Mouse (Mus musculus): Measurements from ENCODE around the gene Cd300lf. TPM values are rescaled to one million over a fixed set of nuclear protein-coding genes. Genes with fewer than 3 reads are reported as not detected.
A peak's percentile ranks its signal among the peaks of the same experiment; 100 is the strongest.

The Cd300lf gene
- polyA plus RNA-seq, 1 experiment: 0.81 TPM

- Histone ChIP-seq H3K4me1 (ENCODE audit: control insufficient read depth, insufficient read depth, low read length) (peaks cover 10% of the 10 kb centered on the region), H3K27ac (ENCODE audit: insufficient read depth, low read length) (no peak overlapping the region)
These were observed 37.3 kb upstream of the Cd300lf start for GRCm38 (mm10) chr11:115171125-115171524.

DNA sequence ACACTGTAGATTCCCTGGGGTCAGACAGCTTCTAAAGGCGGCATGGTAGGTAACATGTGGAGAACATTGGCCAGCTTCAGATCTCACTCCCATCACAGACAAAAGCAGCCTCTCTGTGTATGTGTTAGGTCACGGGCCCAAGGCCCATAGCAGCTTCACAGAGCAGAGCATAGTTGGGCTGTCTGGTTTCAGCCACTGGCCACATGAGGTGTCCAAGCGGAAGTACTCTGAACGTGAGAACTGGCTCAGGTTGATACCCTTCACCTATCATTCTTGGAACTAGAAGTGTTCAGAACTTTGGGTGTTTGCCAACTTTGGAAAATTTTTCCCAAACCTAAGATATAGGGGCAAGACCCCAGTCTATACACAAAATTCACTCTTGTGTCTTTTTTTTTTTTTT, 35.6 kb upstream of the Cd300lf start:
- Histone ChIP-seq H3K4me3 (ENCODE audit: insufficient read depth, low read length) (no peak overlapping the region), H3K27ac (ENCODE audit: insufficient read depth, low read length) (no peak overlapping the region), H3K4me1 (ENCODE audit: control insufficient read depth, insufficient read depth, low read length) (peaks cover 10% of the 10 kb centered on the region)
- TF ChIP-seq CTCF (IDR thresholded peaks at IDR 0.05; ENCODE audit: borderline replicate concordance, insufficient read depth, low read length) (no peak), POLR2A (IDR thresholded peaks at IDR 0.05; ENCODE audit: low read depth, low read length) (no peak)

More at GRCm38 (mm10) chr11:115171125-115171524, 37.3 kb upstream of the Cd300lf start:
- TF ChIP-seq POLR2A (IDR thresholded peaks at IDR 0.05; ENCODE audit: low read depth, low read length): no peak
- no peak for TF ChIP-seq CTCF (IDR thresholded peaks at IDR 0.05; ENCODE audit: borderline replicate concordance, insufficient read depth, low read length)
- no peak overlapping the region for H3K4me3 ChIP-seq (ENCODE audit: insufficient read depth, low read length)

GRCm38 (mm10) chr11:115167631-115168249, 33.9 kb upstream of the Cd300lf start:
- TF ChIP-seq POLR2A (IDR thresholded peaks at IDR 0.05; ENCODE audit: low read depth, low read length): no peak
- no peak for TF ChIP-seq CTCF (IDR thresholded peaks at IDR 0.05; ENCODE audit: borderline replicate concordance, insufficient read depth, low read length)
- Histone ChIP-seq H3K4me1 (ENCODE audit: control insufficient read depth, insufficient read depth, low read length) (peaks cover 4% of the 10 kb centered on the region), H3K27ac (ENCODE audit: insufficient read depth, low read length) (no peak overlapping the region), H3K4me3 (ENCODE audit: insufficient read depth, low read length) (no peak overlapping the region)

DNA sequence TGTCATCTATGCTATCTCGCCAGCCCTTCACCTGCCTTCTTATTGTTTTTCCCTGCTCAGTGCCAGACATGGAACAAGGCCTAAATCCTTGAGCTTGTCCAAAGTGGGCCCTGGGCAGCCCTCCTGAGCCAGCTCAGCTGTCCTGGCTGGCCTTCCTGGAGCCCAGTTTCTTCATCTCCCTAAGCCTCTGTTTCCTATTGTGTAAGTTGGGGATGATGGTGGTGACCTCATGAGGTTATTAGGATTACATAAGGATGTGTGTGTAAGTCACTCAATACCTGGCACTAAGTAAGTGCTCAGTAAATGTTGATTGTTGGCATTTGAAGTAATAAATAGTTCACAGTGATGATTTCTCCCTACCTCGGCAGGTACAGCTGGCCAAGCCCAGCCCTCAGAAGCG, 33.0 kb upstream of the Cd300lf start:
- H3K27ac ChIP-seq (ENCODE audit: insufficient read depth, low read length): no peak overlapping the region
- TF ChIP-seq CTCF (IDR thresholded peaks at IDR 0.05; ENCODE audit: borderline replicate concordance, insufficient read depth, low read length): no peak
- TF ChIP-seq POLR2A (IDR thresholded peaks at IDR 0.05; ENCODE audit: low read depth, low read length): no peak
- H3K4me3 ChIP-seq (ENCODE audit: insufficient read depth, low read length): no peak overlapping the region

GRCm38 (mm10) chr11:115164976-115165374, 31.2 kb upstream of the Cd300lf start:
- Histone ChIP-seq H3K4me1 (ENCODE audit: control insufficient read depth, insufficient read depth, low read length) (no peaks in the 10 kb centered on the region), H3K4me3 (ENCODE audit: insufficient read depth, low read length) (peak overlapping the region; percentile 77), H3K27ac (ENCODE audit: insufficient read depth, low read length) (no peak overlapping the region)
- TF ChIP-seq POLR2A (IDR thresholded peaks at IDR 0.05; ENCODE audit: low read depth, low read length) (no peak; the same call in 1 of the 2 replicates), CTCF (IDR thresholded peaks at IDR 0.05; ENCODE audit: borderline replicate concordance, insufficient read depth, low read length) (no peak)

More for the DNA sequence above, 33.0 kb upstream of the Cd300lf start:
- no peaks in the 10 kb centered on the region; the same call in 1 of the 2 replicates for H3K4me1 ChIP-seq (ENCODE audit: control insufficient read depth, insufficient read depth, low read length)

DNA sequence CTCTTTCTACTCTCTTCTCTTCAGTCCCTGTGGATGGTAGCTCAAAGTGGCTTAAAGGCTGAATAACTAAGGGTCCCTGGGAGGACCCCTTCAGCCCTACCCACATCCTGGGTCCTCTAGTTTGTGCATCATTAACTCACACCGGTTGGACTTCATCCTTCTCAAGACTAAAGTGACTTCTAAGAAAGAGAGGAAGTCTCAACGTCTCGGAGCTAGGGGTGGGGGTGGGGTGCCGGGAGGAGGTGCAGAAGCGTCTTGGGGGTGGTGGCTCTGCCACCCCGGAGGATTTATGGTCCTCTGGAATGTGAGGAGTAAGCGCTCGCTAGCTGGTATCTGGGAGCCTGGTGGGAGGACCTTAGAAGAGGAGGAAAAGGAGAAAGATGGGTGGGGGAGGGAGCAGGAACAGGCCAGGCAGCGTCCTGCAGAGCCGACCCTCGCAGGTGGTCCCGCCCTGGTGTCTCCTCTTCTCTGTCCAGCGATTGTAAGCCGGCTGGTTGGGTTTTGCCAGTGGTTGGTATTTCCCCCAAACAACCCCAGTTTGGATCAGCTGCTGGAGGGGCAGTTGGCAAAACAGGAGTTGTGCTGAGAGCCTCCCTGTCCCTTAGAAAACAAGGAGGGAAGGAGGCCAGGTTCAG, 30.7 kb upstream of the Cd300lf start:
- Histone ChIP-seq H3K27ac (ENCODE audit: insufficient read depth, low read length) (no peak overlapping the region), H3K4me1 (ENCODE audit: control insufficient read depth, insufficient read depth, low read length) (no peaks in the 10 kb centered on the region), H3K4me3 (ENCODE audit: insufficient read depth, low read length) (peak overlapping the region; percentile 77)
- peak; percentile 54; the same call in 1 of the 2 replicates for TF ChIP-seq POLR2A (IDR thresholded peaks at IDR 0.05; ENCODE audit: low read depth, low read length)
- no peak for TF ChIP-seq CTCF (IDR thresholded peaks at IDR 0.05; ENCODE audit: borderline replicate concordance, insufficient read depth, low read length)

- TF ChIP-seq POLR2A (IDR thresholded peaks at IDR 0.05; ENCODE audit: low read depth, low read length) (no peak), CTCF (IDR thresholded peaks at IDR 0.05; ENCODE audit: borderline replicate concordance, insufficient read depth, low read length) (peak; percentile 37; the same call in 1 of the 2 replicates)
- peak overlapping the region; percentile 77 for H3K4me3 ChIP-seq (ENCODE audit: insufficient read depth, low read length)
- no peaks in the 10 kb centered on the region for H3K4me1 ChIP-seq (ENCODE audit: control insufficient read depth, insufficient read depth, low read length)
- peak overlapping the region; percentile 32; the same call in 1 of the 2 replicates for H3K27ac ChIP-seq (ENCODE audit: insufficient read depth, low read length)
These were observed 29.9 kb upstream of the Cd300lf start for GRCm38 (mm10) chr11:115163568-115164150.

- H3K27ac ChIP-seq (ENCODE audit: insufficient read depth, low read length): peak within 1 kb of the TSS; percentile 32; the same call in 1 of the 2 replicates
- peak within 1 kb of the TSS; percentile 77 for H3K4me3 ChIP-seq (ENCODE audit: insufficient read depth, low read length)
- TF ChIP-seq POLR2A (IDR thresholded peaks at IDR 0.05; ENCODE audit: low read depth, low read length) (peak; percentile 93), CTCF (IDR thresholded peaks at IDR 0.05; ENCODE audit: borderline replicate concordance, insufficient read depth, low read length) (no peak)
- H3K4me1 ChIP-seq (ENCODE audit: control insufficient read depth, insufficient read depth, low read length): no peaks in the 10 kb centered on the region
These were observed 29.2 kb upstream of the Cd300lf start, which contains the start of gene Slc9a3r1 for GRCm38 (mm10) chr11:115162832-115163480. TSS of gene Slc9a3r1 (plus strand) at chr11:115163341.

DNA sequence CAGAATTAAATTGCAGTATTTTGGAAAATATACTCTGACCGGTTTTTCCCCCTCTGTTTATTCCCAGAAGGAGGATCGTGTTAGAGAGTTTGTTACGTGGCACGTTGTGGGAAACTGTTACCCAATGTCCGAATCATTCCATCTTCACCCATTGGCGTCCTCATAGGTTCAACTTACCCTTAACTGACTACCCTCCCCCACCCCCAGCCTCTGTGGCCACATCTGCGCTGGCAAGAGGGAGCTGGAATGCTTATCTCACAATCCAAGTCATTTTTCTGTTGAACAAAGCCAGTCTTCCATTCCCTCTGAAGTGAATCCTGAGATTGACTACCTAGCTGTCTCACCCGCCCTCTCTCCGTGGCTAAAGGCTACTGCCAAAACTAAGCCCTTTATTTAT, 28.4 kb upstream of the Cd300lf start:
- Histone ChIP-seq H3K27ac (ENCODE audit: insufficient read depth, low read length) (no peak overlapping the region), H3K4me3 (ENCODE audit: insufficient read depth, low read length) (no peak overlapping the region)
- TF ChIP-seq POLR2A (IDR thresholded peaks at IDR 0.05; ENCODE audit: low read depth, low read length) (no peak), CTCF (IDR thresholded peaks at IDR 0.05; ENCODE audit: borderline replicate concordance, insufficient read depth, low read length) (no peak)

More for the DNA sequence above, 28.4 kb upstream of the Cd300lf start:
- H3K4me1 ChIP-seq (ENCODE audit: control insufficient read depth, insufficient read depth, low read length): no peaks in the 10 kb centered on the region
